Mouse (Mus musculus) spleen, adult 2 months (tissue): ENCODE measurements around the gene Ubiad1.

ENCODE experiments used
- CTCF ChIP-seq: fragments of 200-500 bp; IDR thresholded peaks from 2 replicates; pipeline ENCODE4 v1.5.1; 2011; ENCODE audit warnings: mild to moderate bottlenecking, inconsistent platforms; ENCODE audit not compliant: insufficient read depth, insufficient read length, insufficient replicate concordance; ENCODE audit errors: extremely low read depth
- POLR2A ChIP-seq: fragments of 200-500 bp; IDR thresholded peaks from 2 replicates; pipeline ENCODE4 v1.6.1; 2011; ENCODE audit warnings: low read depth, low read length, inconsistent platforms

- TF ChIP-seq CTCF = no peak
- TF ChIP-seq POLR2A = no peak
These were observed 19.7 kb upstream of the Ubiad1 start for GRCm38 (mm10) chr4:148464301-148464700.
